Mouse (Mus musculus) stomach, postnatal 0 days (tissue): ENCODE measurements around the gene Cby1. TPM values are rescaled to one million over a fixed set of nuclear protein-coding genes. Genes with fewer than 3 reads are reported as not detected.

Source experiments
- ATAC-seq: fragments of 200-750 bp; cut with Nextera tagmentation; 2 replicates; pipeline ENCODE4 v1.8.0; 2017; ENCODE audit not compliant: low FRiP score, low TSS enrichment
- DNase-seq: peaks from one replicate; pipeline ENCODE4 v3.0.0-alpha.2; 2016; ENCODE audit warnings: low spot score
- H3K27ac ChIP-seq: fragments of 300-500 bp; sonication (generic); replicated peaks from 2 replicates; pipeline ENCODE4 v1.5.1; 2014; ENCODE audit warnings: mild to moderate bottlenecking, control low read depth
- H3K27me3 ChIP-seq: fragments of 300-500 bp; sonication (generic); 2 replicates; pipeline ENCODE4 v1.6.1; 2014; ENCODE audit warnings: low read length; ENCODE audit not compliant: control insufficient read depth, insufficient read depth
- H3K36me3 ChIP-seq: fragments of 300-500 bp; sonication (generic); 2 replicates; pipeline ENCODE4 v1.6.1; 2014; ENCODE audit warnings: low read length, mixed read lengths; ENCODE audit not compliant: control insufficient read depth, insufficient read depth
- H3K4me1 ChIP-seq: fragments of 300-500 bp; sonication (generic); replicated peaks from 2 replicates; pipeline ENCODE4 v1.6.1; 2014; ENCODE audit warnings: antibody characterized with exemption; ENCODE audit not compliant: control insufficient read depth, insufficient read depth
- H3K4me2 ChIP-seq: fragments of 300-500 bp; sonication (generic); replicated peaks from 2 replicates; pipeline ENCODE4 v1.6.1; 2014; ENCODE audit warnings: low read depth, mild to moderate bottlenecking, control low read depth, moderate library complexity
- H3K4me3 ChIP-seq: fragments of 300-500 bp; sonication (generic); 2 replicates; pipeline ENCODE4 v1.5.1; 2014; ENCODE audit warnings: low read depth, low read length, control low read depth
- H3K9ac ChIP-seq: fragments of 300-500 bp; sonication (generic); 2 replicates; pipeline ENCODE4 v1.6.1; 2014; ENCODE audit warnings: mild to moderate bottlenecking, low read length, control low read depth, mixed read lengths
- H3K9me3 ChIP-seq: fragments of 300-500 bp; sonication (generic); 2 replicates; pipeline ENCODE4 v1.6.1; 2016; ENCODE audit warnings: low read length; ENCODE audit not compliant: control insufficient read depth
- CTCF ChIP-seq: IDR thresholded peaks from 2 replicates; pipeline ENCODE4 v1.5.1; 2016; ENCODE audit warnings: antibody characterized with exemption, low read depth, mild to moderate bottlenecking, moderate library complexity
- EP300 ChIP-seq: optimal IDR thresholded peaks from 2 replicates; pipeline ENCODE3; 2016; ENCODE audit warnings: antibody characterized with exemption
- whole genome bisulfite sequencing: fragments of 180-500 bp; shearing (Covaris S2); extraction: QIAGEN DNeasy Blood & Tissue Kit; methylation state at CpG from one replicate; pipeline ENCODE4 v1.1.7; 2014; 5-methylcytosine and 5-hydroxymethylcytosine counted together
- polyA plus RNA-seq: library from polyadenylated mRNA; unstranded; fragments of >200 nt; fragmentation: Nextera tagmentation; extraction: Ambion mirVana; gene quantifications from 2 replicates; pipeline ENCODE4 v1.2.1, GENCODE M21; 2015

Cby1 gene
- polyA plus RNA-seq, 1 experiment from 2014 or later, result 31.2 TPM

DNA sequence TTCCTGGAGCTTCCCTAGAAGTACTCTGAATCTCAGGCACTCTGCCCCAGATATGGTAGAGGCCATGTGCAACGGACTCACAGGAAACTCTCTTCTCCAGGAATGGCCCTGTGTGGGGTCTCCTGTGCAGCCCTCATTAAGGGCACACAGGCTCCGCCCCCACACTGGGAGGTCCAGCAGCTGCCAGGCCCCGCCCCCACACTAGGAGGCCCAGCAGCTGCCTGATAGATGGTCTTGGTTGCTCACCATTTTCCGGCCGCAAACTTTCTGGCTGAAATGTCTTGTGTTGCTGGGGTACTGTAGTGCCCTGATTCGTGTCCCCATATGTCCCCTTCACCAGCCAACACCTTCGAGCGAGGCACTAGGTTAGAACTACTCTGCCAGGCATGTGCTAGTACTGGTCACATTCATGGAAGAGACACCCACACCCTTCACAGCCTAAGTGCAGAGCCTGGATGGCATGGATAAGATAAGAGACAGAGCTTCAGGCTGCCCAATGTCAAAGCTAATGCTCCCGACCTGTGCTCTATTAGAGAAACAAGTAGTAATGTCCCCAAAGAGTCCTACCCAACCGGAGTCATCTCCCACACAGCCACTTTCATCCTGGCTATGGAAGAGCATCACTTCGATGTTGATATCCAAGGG, 39.1 kb upstream of the Cby1 start:
- Histone ChIP-seq H3K9ac (no peak overlapping the region), H3K27ac (no peak overlapping the region), H3K27me3 (no peaks in the 10 kb centered on the region), H3K4me2 (no peak overlapping the region), H3K36me3 (no peaks in the 10 kb centered on the region), H3K9me3 (no peaks in the 10 kb centered on the region), H3K4me3 (no peak overlapping the region), H3K4me1 (no peaks in the 10 kb centered on the region)
- TF ChIP-seq EP300 (no peak), CTCF (no peak)
- peak; percentile 15; the same call in 1 of the 2 replicates for ATAC-seq
- DNase-seq, result no peak
- 79% methylated on average over 11 of the region's 11 CpGs for WGBS

DNA sequence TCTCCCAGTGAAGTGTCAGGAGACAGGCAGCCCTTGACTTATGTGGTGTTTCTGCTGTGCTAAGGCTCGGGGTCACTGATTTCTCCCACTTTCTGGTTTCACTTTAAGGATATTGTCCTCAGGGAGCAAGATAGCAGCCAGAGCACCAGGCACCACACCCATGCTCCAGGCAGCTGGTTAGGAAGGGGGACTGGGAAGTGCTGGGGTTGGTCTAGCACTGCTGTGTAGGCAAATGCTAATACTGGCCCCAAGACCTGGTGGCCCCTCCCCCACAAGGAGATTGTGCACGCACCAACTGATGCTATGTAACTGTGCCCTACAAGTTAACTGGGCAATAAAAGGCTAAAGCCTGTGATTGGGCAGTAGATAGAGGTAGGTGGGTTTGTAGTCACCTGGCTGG, 28.5 kb upstream of the Cby1 start:
- H3K9ac ChIP-seq, result no peak overlapping the region
- 59% methylated on average over 2 of the region's 2 CpGs for WGBS
- no peaks in the 10 kb centered on the region; the same call in 1 of the 2 replicates for H3K36me3 ChIP-seq
- no peak overlapping the region for H3K4me3 ChIP-seq
- DNase-seq (no peak), ATAC-seq (no peak)
- H3K27me3 ChIP-seq, result no peaks in the 10 kb centered on the region
- H3K4me1 ChIP-seq, result no peaks in the 10 kb centered on the region
- H3K9me3 ChIP-seq, result no peaks in the 10 kb centered on the region
- TF ChIP-seq EP300 (no peak), CTCF (no peak)
- no peak overlapping the region for H3K4me2 ChIP-seq
- no peak overlapping the region for H3K27ac ChIP-seq

DNA sequence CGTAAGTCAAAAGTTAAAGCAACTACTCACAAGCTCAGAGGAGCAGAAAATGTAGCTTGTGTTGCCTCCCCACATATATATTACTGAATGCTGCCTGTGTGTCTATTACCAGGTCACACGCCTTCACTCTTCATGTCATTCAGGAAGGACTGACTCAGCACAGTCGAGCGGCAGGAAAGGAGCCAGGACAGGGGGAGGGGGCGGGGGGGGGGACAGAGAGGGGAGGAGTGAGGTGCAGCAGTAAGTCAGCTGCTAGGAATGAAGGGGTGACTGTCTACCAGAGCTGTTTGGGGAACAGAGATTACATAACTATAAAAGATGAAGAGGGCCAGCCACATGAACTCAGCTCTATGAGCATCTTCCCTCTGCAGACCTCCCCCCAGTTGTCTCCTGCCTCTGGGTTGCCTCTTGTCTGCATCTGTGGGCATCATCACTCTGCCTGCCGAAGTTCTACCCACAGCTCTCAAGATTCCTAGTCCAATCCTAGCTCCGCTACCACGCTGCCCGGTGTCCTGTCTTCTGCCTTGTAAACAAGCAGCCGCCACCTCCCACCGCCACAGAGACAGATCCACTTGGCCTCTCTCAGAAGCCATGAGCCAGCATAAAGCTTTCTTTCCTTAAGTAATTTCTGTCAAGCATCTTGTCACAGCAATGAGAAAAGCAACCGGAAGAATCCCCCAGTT, 17.7 kb upstream of the Cby1 start:
- Histone ChIP-seq H3K9ac (no peak overlapping the region), H3K36me3 (no peaks in the 10 kb centered on the region; the same call in 1 of the 2 replicates), H3K27me3 (no peaks in the 10 kb centered on the region), H3K4me1 (no peaks in the 10 kb centered on the region), H3K9me3 (no peaks in the 10 kb centered on the region), H3K4me3 (no peak overlapping the region), H3K4me2 (no peak overlapping the region), H3K27ac (no peak overlapping the region)
- TF ChIP-seq CTCF (no peak), EP300 (no peak)
- DNase-seq (no peak), ATAC-seq (no peak)
- WGBS, result 56% methylated on average over 12 of the region's 12 CpGs

DNA sequence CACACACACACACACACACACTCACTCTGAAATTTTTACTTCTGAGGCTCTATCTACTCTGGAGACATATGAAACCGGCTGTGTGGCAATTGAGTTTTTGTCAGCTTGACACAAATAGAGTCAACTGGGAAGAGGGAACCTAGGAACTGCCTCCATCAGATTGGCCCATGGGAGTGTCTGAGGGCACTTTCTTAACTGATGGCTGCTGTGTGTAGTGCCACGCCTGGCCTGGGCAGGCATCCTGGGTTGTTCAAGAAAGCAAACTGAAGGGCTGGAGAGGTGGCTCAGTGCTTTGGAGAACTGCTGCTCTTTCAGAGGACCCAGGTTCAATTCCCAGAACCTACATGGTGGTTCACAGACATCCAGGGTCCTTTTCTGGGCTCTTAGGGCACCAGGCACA, 13.5 kb upstream of the Cby1 start:
- Histone ChIP-seq H3K4me3 (no peak overlapping the region), H3K9me3 (no peaks in the 10 kb centered on the region), H3K9ac (no peak overlapping the region), H3K36me3 (no peaks in the 10 kb centered on the region), H3K27ac (no peak overlapping the region), H3K4me2 (no peak overlapping the region), H3K4me1 (no peaks in the 10 kb centered on the region), H3K27me3 (no peaks in the 10 kb centered on the region)
- DNase-seq (no peak), ATAC-seq (no peak)
- TF ChIP-seq EP300, result no peak
- TF ChIP-seq CTCF, result no peak
- 79% methylated on average over 2 of the region's 2 CpGs for WGBS

DNA sequence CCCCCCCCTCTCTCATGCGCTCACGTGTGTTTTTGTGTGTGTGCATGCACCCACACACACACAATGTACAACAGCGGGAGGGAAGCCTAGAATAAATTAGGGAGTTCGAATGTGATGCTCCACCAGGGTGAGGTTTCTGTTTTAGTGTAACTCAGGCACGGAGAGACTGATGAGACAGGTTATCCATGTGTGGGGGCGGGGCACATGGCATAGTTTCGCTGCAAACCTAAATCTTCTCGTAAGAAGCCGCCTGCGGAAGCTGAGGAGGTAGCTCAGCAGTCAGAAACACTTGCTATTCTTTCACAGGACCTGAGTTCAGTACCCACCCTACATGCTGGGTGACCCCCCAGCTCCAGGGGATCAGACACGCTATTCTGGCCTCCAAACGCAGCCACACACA, 10.9 kb upstream of the Cby1 start:
- Histone ChIP-seq H3K9ac (no peak overlapping the region), H3K4me3 (no peak overlapping the region), H3K9me3 (no peaks in the 10 kb centered on the region), H3K4me2 (no peak overlapping the region), H3K4me1 (no peaks in the 10 kb centered on the region), H3K27me3 (no peaks in the 10 kb centered on the region), H3K27ac (no peak overlapping the region), H3K36me3 (no peaks in the 10 kb centered on the region)
- TF ChIP-seq CTCF, result no peak
- TF ChIP-seq EP300, result no peak
- ATAC-seq (no peak), DNase-seq (no peak)
- 85% methylated on average over 12 of the region's 12 CpGs for WGBS

DNA sequence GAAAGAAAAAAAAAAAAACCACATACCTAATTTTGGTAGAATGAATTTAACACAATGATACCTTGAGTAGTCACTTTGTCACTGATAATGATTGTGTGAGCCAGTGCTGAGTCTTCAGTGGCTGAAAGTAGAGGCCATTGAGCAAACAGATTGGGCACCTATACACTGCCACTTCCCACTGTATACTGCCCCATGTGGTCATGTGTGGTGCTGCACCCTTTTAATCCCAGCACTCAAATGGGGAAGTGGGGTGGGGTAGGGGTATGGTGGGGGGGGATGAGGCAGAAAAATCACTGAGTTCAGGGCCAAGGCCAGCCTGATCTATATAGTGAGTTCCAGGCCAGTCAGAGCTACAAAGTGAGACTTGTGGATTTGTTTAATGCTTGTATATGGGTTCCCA, 8.4 kb upstream of the Cby1 start:
- H3K4me3 ChIP-seq, result no peak overlapping the region
- 0 out of 2 replicates have a peak, but pooled peaks have one; percentile 33 for ATAC-seq
- no peaks in the 10 kb centered on the region for H3K36me3 ChIP-seq
- H3K27me3 ChIP-seq, result no peaks in the 10 kb centered on the region
- no peaks in the 10 kb centered on the region for H3K4me1 ChIP-seq
- peak; percentile 42 for DNase-seq
- H3K27ac ChIP-seq, result no peak overlapping the region
- no peak overlapping the region for H3K9ac ChIP-seq
- no peaks in the 10 kb centered on the region for H3K9me3 ChIP-seq
- H3K4me2 ChIP-seq, result no peak overlapping the region
- TF ChIP-seq CTCF, result peak; percentile 74
- no peak for TF ChIP-seq EP300
